Mouse (Mus musculus): ENCODE results near the gene Gm11096.

Gene Gm11096

GRCm38 (mm10) chr17:81441463-81441862, at the start of gene Gm11096:
Gm11096 (plus strand) TSS chr17:81441763.
- DNase-seq (ENCODE audit: extremely low read depth, low read depth, low spot score) = no peak

- DNase-seq (ENCODE audit: extremely low read depth, low read depth, low spot score) = no peak
Observed at GRCm38 (mm10) chr17:81393040-81393439, 48.5 kb upstream of the Gm11096 start.

- DNase-seq (ENCODE audit: extremely low read depth, low read depth, low spot score) = no peak
Observed at GRCm38 (mm10) chr17:81394124-81394523, 47.4 kb upstream of the Gm11096 start.

DNA sequence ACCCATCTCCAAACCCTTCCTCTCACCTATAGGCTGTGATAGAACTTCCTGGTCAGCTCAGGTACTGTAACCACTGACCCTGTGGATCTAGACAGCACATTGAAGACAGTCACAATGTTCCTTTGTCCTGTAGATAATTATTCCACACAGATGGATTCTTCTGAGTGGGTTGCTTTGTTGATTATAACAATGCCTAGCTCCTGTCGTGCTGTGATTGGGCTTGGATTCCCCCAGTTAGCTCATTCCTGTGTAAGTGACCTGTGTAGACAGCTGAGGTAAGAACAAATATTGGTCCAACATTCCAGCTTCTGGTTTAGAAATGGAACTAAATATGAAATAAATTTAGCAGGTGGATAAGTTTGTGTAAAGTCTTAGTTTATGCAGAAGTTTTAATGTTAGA, 44.1 kb upstream of the Gm11096 start:
- no peak for DNase-seq (ENCODE audit: extremely low read depth, low read depth, low spot score)

GRCm38 (mm10) chr17:81400377-81400776, 41.2 kb upstream of the Gm11096 start:
- DNase-seq (ENCODE audit: extremely low read depth, low read depth, low spot score) = no peak

GRCm38 (mm10) chr17:81402636-81403035, 38.9 kb upstream of the Gm11096 start:
- no peak for DNase-seq (ENCODE audit: extremely low read depth, low read depth, low spot score)

DNA sequence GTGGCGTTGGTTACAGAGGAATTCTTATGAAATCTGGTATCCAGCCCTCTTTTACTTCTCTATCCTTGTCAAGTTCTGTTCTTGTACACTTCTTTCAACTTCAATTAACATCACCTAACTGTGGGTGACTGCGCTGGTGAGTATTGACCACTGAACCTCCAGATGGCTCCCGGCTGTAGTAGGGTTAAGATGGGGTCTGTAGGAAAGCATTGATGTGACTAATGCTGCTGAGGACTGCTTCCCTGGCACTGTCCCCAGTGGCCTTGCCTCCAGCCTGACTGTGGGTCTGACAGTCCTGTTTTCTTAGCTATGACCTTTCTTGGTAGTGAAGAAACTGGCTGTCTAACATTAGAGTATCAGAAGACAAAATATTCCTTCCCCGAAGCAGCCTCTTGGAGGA, 38.4 kb upstream of the Gm11096 start:
- DNase-seq (ENCODE audit: extremely low read depth, low read depth, low spot score) = no peak

DNA sequence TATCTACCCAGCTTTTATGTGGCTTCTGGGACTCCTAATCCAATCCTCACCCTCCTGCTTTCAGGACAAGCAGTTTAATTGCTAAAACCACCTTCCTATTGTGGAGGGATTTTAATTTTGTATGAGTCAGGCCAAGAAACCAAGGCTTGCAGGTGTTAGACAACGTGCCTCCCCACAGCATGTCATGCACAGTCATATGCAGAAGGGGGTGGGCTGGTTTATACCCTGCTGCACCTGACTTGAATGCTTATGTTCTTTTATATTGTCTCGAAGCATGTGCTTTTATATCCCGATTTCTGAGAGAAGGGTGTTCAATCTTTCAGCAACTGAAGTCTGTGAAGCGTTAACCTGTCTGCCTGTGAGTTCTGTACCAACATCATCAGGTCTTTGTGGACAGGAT, 37.3 kb upstream of the Gm11096 start:
- no peak for DNase-seq (ENCODE audit: extremely low read depth, low read depth, low spot score)

DNA sequence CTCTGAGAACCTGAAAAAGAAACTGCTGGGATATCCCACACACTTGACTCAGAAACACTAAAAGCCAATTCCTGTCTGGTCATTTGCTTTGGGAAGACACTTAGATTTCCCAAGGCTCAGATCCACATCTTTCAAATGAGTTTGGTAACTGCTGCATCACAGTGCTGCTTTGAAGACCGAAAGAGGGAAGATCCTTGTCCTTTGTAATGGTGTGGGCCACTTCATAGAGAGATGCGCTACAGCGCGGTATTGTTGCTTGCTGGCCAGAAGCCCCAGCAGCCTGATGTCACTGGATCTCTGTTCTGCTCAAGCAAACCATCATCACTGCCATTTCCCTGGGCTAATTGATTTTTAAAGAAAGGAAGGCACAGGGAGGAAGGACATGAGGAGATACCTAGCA, 28.8 kb upstream of the Gm11096 start:
- DNase-seq (ENCODE audit: extremely low read depth, low read depth, low spot score) = no peak

DNA sequence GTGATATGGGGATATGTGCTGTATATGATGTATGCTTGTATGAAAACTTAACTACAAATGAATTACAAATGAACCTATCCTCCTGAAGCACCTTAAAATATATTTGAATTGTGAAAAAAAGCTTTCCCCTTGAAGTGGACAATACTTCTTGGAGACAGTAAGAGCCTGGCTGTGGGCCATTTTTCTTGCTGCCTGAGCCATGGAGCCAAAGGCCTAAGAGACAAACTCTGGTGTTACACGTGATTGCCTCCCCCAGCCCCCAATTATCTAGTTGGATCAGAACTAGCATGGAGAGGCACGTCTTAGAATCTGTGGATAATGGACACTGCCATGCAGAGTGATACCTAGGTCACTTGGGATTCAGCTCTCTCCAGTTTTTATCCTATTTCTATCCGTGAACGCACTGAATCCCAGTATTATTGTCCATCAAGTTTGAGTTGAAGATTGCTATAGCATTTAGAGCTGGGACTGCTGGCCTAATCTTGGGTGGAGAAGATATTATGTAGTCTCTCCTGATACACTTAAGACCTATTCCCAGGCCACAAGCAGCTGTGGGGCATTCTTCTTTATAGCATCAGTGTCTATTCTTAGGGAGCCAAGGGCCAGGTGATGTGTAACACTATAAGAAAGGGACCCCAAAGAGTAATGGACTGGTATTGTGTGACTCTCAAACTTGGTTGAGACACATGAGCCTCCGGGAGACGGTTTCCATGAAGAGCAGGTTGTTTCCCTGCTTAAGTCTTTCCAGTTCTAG, 25.0 kb upstream of the Gm11096 start:
- DNase-seq (ENCODE audit: extremely low read depth, low read depth, low spot score) = no peak

- DNase-seq (ENCODE audit: extremely low read depth, low read depth, low spot score) = no peak
Observed at GRCm38 (mm10) chr17:81419802-81420459, 21.6 kb upstream of the Gm11096 start.

- no peak for DNase-seq (ENCODE audit: extremely low read depth, low read depth, low spot score)
Observed at GRCm38 (mm10) chr17:81424256-81424912, 17.2 kb upstream of the Gm11096 start.

DNA sequence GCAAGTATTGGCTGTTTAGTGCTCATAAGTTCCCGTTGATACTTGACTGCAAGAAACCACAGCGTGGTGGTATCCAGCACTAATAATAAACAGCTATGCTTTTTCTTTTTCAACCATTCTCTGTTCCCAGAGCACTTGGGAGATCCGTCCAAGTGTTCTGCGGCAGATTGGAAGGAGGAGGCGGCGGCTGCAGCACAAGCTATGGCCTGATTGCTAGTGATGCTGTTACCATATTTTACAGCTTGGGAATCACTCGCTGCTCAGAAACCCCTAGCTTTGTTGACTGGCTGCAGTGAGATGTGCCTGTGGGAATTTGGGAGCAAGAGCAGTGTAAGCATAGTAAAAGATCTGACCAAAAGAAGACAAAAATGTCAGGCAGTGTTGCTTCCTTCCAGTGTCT, 14.3 kb upstream of the Gm11096 start:
- no peak for DNase-seq (ENCODE audit: extremely low read depth, low read depth, low spot score)

DNA sequence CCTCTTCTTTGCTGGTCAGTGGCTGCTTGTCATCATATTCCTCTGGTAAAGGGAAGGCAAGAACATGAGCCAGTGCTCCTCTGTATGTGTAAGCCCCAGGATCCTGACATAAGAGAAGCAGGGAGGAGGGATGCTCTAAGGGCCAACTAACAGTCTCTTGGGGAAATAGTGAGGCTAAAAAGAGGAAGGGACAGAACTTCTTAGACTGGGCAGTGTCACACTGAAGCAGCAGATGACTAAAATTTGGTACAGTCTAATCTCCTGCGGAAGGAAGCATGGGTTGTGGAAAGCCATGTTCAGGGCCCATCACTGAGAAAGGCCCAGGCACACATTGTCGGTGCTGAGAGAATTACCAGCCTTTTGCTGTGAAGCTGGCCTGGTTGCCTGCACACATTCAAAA, 8.8 kb upstream of the Gm11096 start:
- no peak for DNase-seq (ENCODE audit: extremely low read depth, low read depth, low spot score)

GRCm38 (mm10) chr17:81433148-81433547, 8.4 kb upstream of the Gm11096 start:
- no peak for DNase-seq (ENCODE audit: extremely low read depth, low read depth, low spot score)

- DNase-seq (ENCODE audit: extremely low read depth, low read depth, low spot score) = no peak
Observed at GRCm38 (mm10) chr17:81455269-81455668, 13.7 kb downstream of the Gm11096 start.

- DNase-seq (ENCODE audit: extremely low read depth, low read depth, low spot score) = no peak
Observed at GRCm38 (mm10) chr17:81455977-81456376, 14.4 kb downstream of the Gm11096 start.

GRCm38 (mm10) chr17:81459379-81459778, 17.8 kb downstream of the Gm11096 start:
- no peak for DNase-seq (ENCODE audit: extremely low read depth, low read depth, low spot score)

GRCm38 (mm10) chr17:81468941-81469340, 27.4 kb downstream of the Gm11096 start:
- DNase-seq (ENCODE audit: extremely low read depth, low read depth, low spot score) = no peak

DNA sequence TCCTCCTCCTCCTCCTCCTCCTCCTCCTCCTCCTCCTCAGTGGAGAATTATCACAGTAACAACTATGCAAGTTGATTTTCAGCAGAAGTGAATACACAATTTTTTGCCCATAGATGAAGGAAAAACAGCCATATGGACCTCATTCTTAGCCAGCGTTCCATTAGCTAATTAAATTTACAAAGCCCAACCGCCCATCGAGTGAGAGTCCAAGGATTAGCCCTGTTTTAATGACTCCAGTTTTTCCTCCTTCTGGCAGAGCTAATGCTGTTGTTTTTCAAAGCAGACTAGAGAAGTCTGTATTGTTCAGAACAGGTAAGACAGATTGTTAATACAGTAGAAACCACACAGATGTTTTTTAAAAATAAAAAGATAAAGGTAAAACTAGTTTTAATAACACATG, 31.8 kb downstream of the Gm11096 start:
- DNase-seq (ENCODE audit: extremely low read depth, low read depth, low spot score) = no peak

- no peak for DNase-seq (ENCODE audit: extremely low read depth, low read depth, low spot score)
Observed at GRCm38 (mm10) chr17:81477420-81477819, 35.9 kb downstream of the Gm11096 start.

DNA sequence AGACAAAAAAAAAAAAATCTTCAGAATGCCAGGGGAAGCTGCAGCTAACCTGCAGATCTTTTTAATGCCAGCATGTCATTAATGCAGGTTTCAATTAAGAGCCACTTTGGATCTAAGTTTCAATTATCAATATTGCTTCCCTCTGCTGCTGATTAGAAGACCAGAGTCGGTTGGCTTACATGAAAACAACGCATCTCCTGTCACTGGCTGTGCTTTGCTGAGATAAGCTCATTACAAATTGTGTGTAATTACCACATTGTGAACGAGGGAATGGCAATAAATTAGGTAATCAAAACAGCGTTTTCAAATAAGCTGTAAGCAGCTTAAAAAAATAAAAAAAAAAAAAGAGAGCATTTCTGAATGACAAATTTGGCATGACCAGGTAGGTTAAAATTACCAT, 38.2 kb downstream of the Gm11096 start:
- no peak for DNase-seq (ENCODE audit: extremely low read depth, low read depth, low spot score)

Measured in fat pad, adult 2 months (tissue).